Mouse (Mus musculus) gastrocnemius, postnatal 36 days (tissue): Measurements from ENCODE around the gene Adam33. TPM values are rescaled to one million over a fixed set of nuclear protein-coding genes. Genes with fewer than 3 reads are reported as not detected.
"Not testable (repeated sequence)": the region's sequence is repeated elsewhere in the genome, so short reads cannot be mapped to it uniquely, and the experiment has no call there.

Experiments used
- DNase-seq, 2 experiments: peaks; one replicate each; pipeline ENCODE4 v3.0.0; 2022
- intact Hi-C: fragments of 180-260 bp; cut with DNase I; formaldehyde crosslinking; loops from one replicate; pipeline ENCODE4 v1.15.1; 2025
- long read RNA-seq, 2 experiments: library from polyadenylated mRNA; stranded (forward); transcript quantifications; one replicate each; pipeline ENCODE4 v2.0.0; 2021
- total RNA-seq, 2 experiments: library from RNA; stranded (reverse); gene quantifications; 2 replicates each; pipeline ENCODE4 v1.2.3; 2021

Adam33 gene
- 1 to 10 TPM; 1.7 to 1.8 TPM for total RNA-seq
- long read RNA-seq, experiment 1, partial matches to known transcripts, result 0 of 1 reads
- long read RNA-seq, experiment 1, other reads (novel, unspliced or antisense), result 1 of 1 reads
- long read RNA-seq, experiment 2, result 0 reads

- DNase-seq, result peak in 1 of 2 experiments; percentile 35
- intact Hi-C loops, result no loop called here
These were observed at the start of gene Adam33 for GRCm38 (mm10) chr2:131063404-131063864. TSS of gene Adam33 (minus strand) at chr2:131063814.

- DNase-seq, result no peak
- intact Hi-C loops, result no loop called here
These were observed 42.4 kb upstream of the Adam33 start for GRCm38 (mm10) chr2:131105989-131106388.

- DNase-seq, intact Hi-C loops: not testable (repeated sequence)
These were observed 41.4 kb upstream of the Adam33 start for GRCm38 (mm10) chr2:131105061-131105460.

GRCm38 (mm10) chr2:131104021-131104420 is 40.4 kb upstream of the Adam33 start:
- intact Hi-C loops, result no loop called here

GRCm38 (mm10) chr2:131101530-131101929 is 37.9 kb upstream of the Adam33 start:
- intact Hi-C loops, result no loop called here
- no peak for DNase-seq

More at GRCm38 (mm10) chr2:131104021-131104420, 40.4 kb upstream of the Adam33 start:
- peak in 1 of 2 experiments; percentile 36 for DNase-seq

- intact Hi-C loops, result loop anchor here (2.0 to 10.0 kb wide), 2 partner anchors 44 to 418 kb away; no protein-coding TSS in a partner anchor
- DNase-seq, result no peak
These were observed 33.5 kb upstream of the Adam33 start for GRCm38 (mm10) chr2:131097087-131097486.

GRCm38 (mm10) chr2:131096101-131096795 is 32.6 kb upstream of the Adam33 start:
- intact Hi-C loops, result loop anchor here (2.0 to 10.0 kb wide), 2 partner anchors 45 to 419 kb away; no protein-coding TSS in a partner anchor
- peak; percentile 34 to 40 for DNase-seq

- intact Hi-C loops, result loop anchor here (1.0 to 10.0 kb wide), 4 partner anchors 65 to 420 kb away; partner anchors contain the start of gene 1700037H04Rik
- DNase-seq, result peak; percentile 69 to 76
These were observed 31.2 kb upstream of the Adam33 start for GRCm38 (mm10) chr2:131094823-131095222.

GRCm38 (mm10) chr2:131093577-131093976 is 30.0 kb upstream of the Adam33 start:
- intact Hi-C loops, result loop anchor here (10.0 kb wide), 1 partner anchor 421 kb away; no protein-coding TSS in a partner anchor
- DNase-seq, result peak in 1 of 2 experiments; percentile 10

GRCm38 (mm10) chr2:131090852-131091251 is 27.2 kb upstream of the Adam33 start:
- intact Hi-C loops, result loop anchor here (10.0 kb wide), 1 partner anchor 424 kb away; no protein-coding TSS in a partner anchor
- DNase-seq, result peak in 1 of 2 experiments; percentile 13

GRCm38 (mm10) chr2:131089634-131090033 is 26.0 kb upstream of the Adam33 start:
- intact Hi-C loops, result loop anchor here (10.0 kb wide), 1 partner anchor 425 kb away; no protein-coding TSS in a partner anchor

GRCm38 (mm10) chr2:131088581-131088980 is 25.0 kb upstream of the Adam33 start:
- DNase-seq, result no peak
- intact Hi-C loops, result no loop called here

More at GRCm38 (mm10) chr2:131089634-131090033, 26.0 kb upstream of the Adam33 start:
- DNase-seq, result peak in 1 of 2 experiments; percentile 12

GRCm38 (mm10) chr2:131086667-131087390 is 23.2 kb upstream of the Adam33 start, which contains the start of gene Siglec1:
TSS of gene Siglec1 (minus strand) at chr2:131086765.
- DNase-seq, result no peak

GRCm38 (mm10) chr2:131084206-131084605 is 20.6 kb upstream of the Adam33 start:
- no peak for DNase-seq
- intact Hi-C loops, result no loop called here

More at GRCm38 (mm10) chr2:131086667-131087390, 23.2 kb upstream of the Adam33 start, which contains the start of gene Siglec1:
- intact Hi-C loops, result no loop called here

GRCm38 (mm10) chr2:131080507-131080906 is 16.9 kb upstream of the Adam33 start:
- no peak for DNase-seq
- intact Hi-C loops, result no loop called here

GRCm38 (mm10) chr2:131072536-131072935 is 8.9 kb upstream of the Adam33 start:
- DNase-seq, result no peak
- intact Hi-C loops, result no loop called here

GRCm38 (mm10) chr2:131067481-131067880 is 3.9 kb upstream of the Adam33 start:
- intact Hi-C loops, result no loop called here
- DNase-seq, result no peak

- intact Hi-C loops, result no loop called here
- no peak for DNase-seq
These were observed 2.7 kb upstream of the Adam33 start for GRCm38 (mm10) chr2:131066342-131066741.

- intact Hi-C loops, result no loop called here
- no peak for DNase-seq
These were observed 2.0 kb downstream of the Adam33 start for GRCm38 (mm10) chr2:131061607-131062006.

GRCm38 (mm10) chr2:131060784-131061183 is 2.8 kb downstream of the Adam33 start:
- intact Hi-C loops, result no loop called here

More at GRCm38 (mm10) chr2:131060784-131061183, 2.8 kb downstream of the Adam33 start:
- no peak for DNase-seq
